Mouse (Mus musculus) cerebellum, postnatal 25 days (tissue): ENCODE data around the gene Gcnt4.

ENCODE experiments used
- DNase-seq, 2 experiments: peaks; one replicate each; pipeline ENCODE4 v3.0.0; 2021; ENCODE audit warnings: mixed read lengths in 2 of 2

Gcnt4 gene

DNA sequence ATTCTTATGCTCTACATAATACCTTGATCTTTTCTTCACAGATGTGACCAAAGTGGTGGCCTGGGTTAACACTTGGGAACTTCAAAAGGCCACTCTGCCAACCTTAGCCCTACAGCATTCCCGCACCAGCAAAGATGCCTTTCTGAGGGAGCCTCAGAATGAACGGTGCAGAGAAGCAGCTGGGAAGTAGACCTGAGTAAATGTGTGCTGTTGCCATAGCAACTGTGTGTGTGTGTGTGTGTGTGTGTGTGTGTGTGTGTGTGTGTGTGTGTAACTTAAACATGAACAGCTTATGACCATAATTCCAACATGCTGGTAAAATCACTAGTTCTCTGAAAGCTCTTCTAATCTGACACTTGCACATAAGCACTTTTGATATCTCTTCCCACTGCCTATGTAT, 27.4 kb downstream of the Gcnt4 start:
- no peak for DNase-seq

DNA sequence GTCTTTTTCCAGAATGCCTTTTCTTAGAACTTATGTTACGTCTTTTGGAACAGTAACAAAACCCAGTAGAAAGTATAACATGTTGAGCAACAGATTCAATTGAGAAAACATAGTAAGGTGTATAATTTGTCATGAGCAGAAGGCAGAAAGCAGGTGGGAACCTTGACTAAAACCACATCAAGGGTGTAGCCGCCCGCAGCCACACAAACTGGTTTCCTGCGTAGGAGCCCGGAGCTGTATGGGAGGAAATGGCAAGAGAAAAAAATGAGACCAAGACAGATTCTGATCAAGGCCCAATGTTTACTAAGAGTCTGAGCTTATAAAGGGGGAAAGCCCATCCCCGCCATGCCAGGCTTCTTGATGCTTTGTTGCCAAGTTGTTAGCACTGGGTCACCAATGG, 32.0 kb downstream of the Gcnt4 start:
- DNase-seq: no peak

DNA sequence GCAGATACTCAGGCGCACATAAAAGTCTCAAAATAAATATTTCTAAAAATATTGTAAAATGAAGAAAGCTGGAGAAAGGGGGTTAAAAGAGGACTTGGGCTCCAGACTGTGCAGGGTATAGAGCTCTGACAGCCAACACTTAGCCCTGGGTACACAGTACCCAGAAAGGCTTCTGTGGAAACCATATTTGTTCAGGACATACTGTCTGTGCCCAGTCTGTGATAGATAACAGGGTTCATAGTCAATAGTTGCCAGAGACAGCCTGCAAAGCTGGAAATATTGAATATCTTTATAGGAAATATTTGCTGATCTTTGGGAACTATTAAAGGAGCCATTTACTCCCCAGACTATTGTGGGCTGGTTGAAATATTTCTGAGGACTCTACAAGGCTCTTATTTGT, 35.5 kb downstream of the Gcnt4 start:
- DNase-seq: no peak

DNA sequence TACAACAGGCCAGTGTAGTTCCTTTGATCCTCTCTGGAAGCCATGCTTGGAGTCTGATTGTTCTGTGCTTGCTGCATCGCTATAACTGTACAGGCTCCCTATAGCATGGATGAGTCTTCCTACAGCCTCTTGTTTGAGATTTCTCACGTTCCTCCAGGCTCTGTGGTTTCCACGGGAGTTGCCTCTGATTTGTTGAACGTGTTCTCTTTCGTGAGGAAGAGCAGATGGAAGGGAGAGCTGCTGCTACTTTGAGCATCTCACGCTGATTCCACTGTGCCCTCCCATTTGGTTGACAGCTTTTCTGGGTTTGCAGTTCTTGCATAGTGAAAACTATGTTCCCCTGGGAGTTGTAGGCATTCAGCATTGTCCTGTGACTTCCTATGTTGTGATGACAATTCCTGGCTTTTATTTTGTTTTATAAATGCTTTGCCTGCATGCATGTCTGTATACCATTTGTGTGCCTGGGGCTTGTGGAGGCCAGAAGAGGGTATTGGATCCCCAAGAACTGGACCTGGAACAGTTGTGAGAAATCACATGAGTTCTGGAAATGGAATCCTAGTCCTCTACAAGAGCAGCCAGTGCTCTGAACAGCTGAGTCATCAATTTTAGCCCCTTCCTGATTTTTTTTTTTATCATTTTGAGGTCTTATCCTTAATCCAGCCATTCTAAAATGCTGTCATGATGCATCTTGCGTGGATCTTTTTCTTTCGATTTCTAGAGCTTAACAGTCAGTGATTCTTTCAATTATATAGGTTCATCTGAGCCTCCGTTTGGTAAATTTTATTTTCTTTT, 37.1 kb downstream of the Gcnt4 start:
- DNase-seq: no peak

DNA sequence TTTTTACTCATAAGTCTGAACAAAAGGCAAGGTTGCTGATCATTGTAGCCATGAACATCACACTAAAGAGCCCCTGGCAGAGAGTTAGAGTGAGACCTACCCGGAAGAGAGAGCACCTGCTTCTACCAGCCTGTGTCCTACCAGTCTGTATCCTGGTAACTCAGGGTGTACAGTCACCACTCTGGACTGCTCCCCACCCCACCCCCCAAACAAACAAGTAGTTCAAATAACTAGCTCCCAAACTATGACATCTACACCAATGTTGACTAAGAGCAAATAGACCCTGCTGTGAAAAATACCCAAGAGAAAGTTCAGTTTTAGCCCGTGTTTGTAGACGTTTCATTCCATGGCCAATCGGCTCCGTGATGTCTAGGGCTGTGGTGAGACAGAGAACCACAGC, 38.3 kb downstream of the Gcnt4 start:
- no peak for DNase-seq

DNA sequence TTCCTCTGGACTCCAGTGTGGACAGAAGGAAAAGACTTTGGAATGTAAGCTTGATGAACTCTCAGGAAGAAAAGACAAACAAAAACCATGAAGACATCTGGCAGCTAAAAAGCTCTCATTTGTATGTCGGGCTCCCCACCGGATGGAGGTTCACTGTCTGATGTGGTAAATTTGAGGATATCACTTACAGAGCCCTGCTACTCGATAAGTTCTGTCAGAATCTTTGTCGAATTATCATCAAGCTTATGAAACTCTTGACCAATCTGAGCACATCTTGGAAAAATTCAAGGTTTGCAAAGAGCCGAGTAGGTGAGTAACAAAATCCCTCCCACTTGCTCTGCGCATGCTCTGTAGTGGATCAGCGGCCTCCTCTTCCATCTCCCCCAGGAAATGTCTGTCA, 40.5 kb downstream of the Gcnt4 start:
- DNase-seq: no peak

DNA sequence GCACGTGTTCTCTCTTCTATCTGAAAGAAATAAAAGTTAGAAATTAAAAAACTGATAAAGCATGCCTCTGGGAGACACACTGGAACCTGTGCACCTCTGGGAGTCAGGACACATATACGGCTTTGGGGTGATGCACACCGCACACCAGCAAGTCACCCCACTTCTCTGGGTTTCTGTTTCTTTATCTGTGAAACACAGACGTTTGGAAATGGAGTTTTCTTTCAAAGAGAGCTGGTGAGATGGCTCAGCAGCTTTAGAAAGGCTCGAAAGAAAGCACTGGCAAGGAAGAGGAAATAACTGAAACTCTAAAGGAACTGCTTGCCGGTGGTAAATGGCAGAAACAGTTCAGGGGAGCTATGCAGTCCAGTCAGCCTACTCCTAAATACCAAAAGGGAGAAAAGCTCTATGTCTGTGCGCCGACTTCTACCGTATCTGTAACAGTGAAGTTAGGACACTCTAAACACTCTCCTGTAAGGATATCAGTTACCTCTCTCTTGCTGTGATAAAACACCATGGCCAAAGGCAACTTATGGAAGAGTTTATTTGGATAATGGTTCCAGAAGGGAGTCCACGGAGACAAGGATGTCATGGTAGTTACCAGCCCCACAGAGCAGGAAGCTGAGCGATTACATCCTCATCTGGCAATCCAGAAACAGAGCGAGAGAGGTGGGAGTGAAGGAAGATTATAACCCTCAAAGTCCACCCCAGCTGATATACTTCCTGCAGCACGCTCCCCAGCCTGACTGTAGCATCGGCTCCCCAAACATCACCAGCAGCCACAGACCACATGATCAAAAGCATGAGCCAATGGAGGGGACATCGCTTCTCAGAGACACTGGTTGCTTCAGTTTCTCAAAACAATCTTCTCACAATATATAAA, 42.0 kb downstream of the Gcnt4 start:
- DNase-seq: no peak

DNA sequence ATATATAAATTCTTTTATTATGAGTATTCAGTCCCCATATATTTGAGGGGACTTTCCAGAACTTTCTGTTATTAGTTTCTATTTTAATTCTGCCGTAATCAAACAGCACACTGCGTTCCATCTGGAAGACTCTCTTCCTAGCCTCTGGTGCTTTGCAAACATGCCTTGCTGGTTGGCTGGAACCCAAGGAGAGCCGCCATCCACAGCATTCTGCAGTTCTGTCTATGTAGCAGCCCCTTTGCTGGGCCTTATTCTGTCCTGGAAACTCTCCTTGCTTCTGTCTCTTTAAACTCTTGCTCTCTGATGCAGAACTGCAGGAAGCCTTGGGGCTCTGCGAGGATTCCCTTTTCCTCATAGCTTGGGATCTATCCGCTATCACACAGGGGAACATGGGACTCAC, 42.6 kb downstream of the Gcnt4 start:
- no peak for DNase-seq

DNA sequence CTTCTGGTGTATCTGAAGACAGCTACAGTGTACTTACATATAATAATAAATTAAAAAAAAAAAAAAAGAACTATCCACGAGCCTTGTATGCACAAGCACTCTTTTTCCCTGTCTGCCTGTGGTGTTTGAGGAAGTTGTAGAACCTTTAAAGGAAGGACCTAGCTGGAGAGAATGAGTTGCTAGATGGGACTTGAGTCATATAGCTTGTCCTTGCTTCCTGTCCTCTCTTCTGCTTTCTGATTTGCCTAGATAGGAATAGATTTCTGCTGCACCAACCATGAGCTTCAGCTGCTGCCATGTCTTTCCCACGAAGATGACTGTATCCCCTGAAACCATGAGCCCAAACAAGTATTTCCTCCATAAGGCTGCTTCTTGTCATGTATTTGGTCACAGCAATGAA, 43.3 kb downstream of the Gcnt4 start:
- DNase-seq: no peak

DNA sequence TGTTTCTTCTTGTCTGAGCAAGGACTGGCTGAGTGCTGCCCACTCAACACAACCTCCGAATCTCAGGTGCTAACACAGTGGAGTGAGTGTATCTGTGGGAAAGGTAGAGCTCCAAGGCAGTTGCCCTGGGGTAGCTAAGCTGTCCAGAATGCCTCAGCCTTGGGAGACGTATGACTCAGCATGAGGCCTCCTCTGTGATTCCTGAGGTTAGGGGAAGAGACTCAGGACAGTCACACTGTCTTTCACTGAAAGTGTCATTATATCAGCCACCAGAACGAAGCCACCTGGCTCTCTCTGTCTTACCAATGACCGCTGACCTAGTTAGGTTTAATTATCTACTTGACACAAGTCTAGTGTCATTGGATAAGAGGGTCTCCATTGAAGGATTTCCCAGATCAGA, 46.6 kb downstream of the Gcnt4 start:
- DNase-seq: no peak

DNA sequence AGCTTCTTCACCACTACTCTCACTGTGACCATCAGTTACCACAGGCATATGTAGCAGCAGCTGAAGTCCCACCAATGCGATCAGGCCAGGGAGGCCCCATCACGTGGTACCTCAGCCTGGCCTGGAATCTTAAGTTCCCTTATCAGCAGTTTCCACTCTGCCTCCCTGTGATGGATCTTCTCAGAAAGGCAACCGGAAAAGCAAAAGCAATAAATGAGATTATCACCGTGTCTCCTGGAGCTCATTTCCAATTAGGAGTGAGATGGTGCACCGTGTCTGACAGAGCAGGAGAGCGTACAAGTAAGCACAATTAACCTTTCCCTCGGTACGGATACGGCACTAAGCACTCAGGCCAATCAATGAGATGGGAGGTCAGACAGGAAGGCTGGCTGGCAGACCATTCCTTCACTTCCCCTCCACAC, 47.4 kb downstream of the Gcnt4 start:
- DNase-seq: no peak

DNA sequence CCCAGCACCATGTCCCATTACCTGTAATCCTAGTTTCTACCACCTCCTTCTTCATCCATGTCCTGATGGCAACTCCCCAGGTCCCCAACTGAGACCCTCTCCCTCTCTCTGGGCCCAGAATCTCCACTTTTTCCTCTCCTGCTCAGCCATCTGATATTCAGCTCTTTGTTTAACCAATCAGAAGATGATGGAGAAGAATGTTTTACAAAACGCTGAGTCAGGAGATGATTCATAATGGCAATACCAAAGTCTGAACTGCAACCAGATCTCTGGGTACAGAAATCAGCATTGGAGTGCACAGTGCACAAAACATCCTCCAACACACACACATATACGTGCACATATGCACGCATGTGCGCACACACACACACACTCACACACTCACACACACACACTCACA, 48.8 kb downstream of the Gcnt4 start:
- DNase-seq: no peak

DNA sequence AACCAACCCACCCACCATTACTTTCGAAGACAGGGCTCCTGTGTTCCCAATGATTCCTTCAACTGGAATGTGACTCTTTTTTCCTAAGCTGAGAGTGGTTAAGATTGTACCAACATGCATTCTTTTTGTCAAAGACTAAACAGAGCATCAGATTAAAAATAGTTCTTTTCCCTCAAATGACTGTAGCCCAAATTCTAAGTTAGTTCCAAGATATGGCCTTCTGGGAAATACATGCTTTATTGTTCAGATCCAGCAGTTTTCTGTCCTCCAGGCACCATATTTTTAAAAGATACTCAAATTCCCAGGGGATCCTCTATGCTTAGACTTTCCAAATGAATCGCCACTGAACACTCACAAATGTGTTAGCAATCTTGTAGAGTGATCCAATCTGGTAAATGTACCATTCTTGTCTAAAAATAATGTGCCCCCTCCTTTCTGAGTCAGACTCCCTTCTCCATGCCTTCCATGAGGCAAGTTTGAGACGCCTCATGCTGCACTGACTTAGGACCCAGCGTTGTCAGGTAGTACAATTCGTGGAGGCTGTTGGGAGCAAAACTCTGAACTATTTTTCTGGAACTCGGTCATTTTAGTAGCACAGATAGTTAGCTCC, 52.6 kb downstream of the Gcnt4 start:
- no peak for DNase-seq

DNA sequence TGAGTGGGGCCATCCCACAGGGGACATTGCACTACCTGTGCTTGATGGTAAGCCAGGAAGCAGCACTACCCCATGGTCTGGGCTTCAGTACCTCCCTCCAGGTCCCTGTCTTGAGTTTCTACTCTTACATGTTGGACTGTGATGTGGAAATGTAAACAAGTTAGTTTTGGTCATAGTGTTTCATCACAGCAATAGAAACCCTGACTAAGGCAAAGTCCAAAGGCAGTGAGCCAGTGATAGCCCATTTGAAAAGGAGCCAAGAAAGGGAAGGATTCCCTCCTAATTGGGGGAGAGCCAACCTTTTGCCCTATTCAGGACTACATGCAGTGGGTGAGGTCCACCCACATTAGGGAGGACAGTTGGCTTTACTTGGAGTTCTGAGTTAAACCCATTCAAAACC, 56.1 kb downstream of the Gcnt4 start:
- no peak for DNase-seq

DNA sequence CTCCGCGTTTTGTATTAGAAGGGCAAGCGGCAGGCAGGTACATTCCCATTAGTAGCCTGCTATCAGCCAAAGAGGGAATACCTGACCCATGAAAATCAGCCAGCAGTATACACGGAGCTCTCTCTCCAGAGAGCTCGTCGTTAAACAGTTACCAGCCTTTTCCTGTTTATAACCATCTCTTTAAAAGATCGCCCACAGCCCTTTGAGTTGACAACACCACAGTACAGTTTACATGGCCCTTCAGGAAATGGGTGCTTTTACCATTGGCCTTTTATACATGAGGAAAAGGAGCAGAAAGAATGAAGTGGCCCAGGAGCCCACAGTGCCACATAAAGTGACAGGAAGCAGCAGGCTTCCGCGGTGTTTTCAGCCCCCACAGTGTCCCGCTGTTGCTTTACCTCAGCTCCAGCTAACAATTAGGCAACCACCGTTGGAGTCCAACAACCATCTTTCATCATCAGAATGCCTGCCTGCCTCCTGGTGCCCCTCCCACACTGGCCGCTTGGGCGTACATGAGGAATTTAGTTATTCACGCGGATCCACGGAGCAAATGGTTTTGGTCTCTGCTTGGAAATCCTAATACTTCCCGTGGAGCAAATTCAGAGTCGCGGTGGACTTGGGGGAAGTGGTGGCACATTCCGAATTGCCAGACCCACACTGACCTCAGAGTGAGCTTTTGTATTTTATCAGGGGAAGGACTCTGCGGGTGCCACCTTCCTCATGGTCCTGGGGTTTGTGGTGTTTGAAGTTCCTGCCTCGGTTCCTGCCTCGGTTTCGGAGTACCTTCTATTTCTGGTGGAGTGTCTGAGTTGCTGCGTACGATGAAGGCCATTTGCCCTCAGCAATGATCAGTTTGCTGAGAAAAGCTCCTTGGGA, 59.0 kb downstream of the Gcnt4 start:
- no peak for DNase-seq

DNA sequence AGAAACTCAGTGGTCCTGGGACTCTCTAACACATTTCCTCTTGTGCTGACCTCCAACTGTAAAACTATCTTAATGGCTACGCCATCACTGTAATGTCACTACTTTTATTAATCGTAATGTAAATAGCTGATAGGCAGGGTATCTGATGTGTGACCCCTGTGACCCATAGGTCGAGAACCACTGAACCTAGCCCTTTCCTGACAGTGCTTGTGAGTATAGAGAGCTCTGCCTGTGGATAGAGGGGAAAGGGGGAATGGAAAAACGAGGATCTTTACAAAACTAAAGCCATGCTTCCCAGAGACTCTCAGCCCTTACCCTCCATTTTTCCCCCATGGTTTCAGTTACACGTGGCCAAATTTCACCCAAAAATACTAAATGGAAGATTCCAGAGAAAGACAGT, 60.2 kb downstream of the Gcnt4 start:
- DNase-seq: no peak

DNA sequence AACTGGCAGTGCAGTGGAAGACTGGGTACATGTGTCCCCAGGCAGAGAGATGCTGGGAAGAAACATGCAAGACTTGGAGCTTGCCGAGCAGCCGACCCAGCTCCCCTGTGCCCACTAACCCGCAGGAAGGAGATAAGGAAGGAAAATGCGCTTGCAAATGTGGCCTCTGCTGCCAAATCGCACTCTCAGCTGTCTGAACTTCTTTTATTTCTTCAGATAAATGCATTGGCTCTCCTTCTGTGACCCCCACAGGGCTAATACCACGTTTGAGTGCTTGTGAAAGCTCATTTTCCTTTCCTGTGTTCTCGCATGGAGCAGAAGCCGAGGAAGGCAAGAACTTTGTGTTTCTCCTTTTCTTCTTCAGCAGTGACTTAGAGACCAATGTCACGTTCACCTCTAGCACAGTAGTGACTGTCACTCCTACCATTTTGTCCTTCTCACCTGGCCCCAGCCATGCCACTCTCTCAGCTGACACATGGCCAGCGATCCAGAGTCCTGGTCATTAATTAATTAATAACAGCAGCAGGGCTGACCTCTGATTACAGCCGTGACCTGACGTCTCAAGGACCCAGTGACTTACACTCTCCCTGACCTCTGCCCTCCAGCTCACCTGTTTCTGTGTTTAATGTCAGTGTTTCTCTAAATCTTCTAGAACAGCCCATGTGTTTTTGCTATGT, 61.2 kb downstream of the Gcnt4 start:
- DNase-seq: no peak

DNA sequence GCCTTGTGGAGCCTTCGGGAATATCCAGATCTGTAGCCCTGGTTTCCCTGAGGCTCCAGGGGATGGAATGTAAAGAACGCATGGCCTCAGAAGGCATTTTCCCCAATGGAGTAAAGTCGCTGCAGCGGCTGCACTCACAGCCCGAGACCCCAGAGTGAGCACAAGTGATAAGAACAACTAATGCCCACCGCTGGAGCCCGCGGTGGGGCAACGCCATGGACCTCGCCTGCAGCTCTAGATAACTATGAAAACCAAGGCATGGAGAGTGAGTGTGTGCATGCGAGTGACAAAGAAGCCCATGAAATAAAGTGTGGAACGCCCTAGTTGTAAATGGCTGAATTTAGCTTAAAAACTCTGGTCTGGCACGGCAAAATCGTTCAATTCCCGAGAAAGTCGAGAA, 64.6 kb downstream of the Gcnt4 start:
- DNase-seq: no peak

DNA sequence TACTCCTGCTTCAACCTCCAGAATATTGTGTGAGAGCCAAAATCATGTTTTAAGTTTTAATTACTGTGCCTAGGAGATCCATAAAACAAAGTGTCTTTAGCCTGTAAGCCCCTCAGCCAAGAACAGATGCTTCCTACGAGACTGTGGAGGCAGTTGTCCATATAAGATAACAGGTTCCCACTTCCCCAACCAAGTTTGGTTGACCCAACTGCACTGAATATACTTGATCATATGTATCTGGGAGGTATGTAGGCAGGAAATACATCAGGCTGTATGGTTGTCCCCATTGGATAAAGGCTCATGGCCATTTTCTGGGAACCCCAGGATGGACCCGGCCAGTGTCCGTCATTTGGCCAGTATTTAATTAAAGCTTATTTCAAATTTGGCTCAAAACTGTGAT, 65.6 kb downstream of the Gcnt4 start:
- DNase-seq: no peak

DNA sequence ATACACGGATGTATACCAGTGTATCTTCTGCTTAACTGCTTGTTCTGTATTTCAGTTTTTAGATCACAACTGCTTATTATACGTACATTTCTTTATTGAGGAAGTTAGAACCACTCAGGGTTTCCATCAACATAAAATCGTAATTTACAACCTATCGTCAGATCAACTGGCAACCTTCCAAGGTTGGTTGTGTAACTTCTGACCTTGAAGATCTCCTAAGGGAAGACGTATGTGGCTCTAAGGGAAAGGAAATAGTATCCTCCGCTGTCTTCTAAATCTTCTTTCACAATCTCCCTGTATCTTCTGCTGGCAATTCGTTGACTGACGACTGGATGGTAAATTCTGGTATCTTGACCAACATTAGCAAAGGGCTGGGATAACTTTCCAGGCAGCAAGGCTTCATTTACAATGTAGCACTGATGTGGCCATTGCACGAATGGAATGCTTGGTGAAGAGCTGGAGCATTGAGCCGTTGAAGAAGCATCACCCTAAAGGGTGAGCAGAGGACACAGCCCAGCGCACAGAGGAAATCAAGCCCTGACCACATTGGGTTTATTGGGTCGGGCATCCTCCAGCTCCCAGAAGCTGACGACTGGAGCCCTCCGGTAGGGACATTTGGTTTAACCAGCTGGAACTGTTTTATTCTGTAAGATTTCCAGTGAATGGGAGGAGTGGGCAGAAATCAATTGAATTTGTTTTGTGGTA, 66.2 kb downstream of the Gcnt4 start:
- no peak for DNase-seq

DNA sequence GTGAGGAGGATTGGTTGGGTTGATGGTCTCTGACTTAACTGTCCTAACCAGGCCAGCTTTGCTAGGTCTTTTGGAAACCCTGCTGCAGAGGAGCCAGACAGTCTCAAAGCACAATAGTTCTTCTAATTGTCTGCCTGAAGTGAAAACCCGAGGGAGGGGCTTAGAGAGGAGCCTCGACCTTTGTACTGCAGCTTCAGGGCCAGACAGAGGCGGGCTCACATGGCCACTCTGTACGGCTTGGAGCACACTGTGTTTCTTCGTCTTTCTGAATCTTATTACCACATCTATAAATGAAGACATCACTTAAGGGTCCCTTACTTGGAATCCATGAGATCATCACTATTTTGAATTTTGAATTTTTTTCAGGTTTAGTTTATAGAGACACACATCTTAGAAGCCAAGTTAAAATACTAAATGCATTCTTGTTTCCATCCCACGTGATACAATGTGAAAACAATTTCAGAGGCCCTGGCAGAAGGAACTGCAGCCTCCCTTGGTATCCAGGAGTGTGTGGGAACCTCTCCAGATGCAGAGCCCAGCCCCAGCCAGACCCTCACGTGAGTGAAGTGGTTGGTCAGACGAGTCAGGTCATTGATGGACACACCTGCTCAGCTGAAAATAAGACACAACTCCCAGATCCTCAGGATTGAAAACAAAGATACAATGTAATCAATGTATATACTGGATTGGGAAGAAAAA, 69.0 kb downstream of the Gcnt4 start:
- no peak for DNase-seq
